Mouse (Mus musculus) c-Kit-positive CD71-positive TER-119-positive erythroid progenitor cells, embryonic 14.5 days (primary cell): Measurements from ENCODE around the gene Ptpn5.

Experiments
- DNase-seq: peaks from one replicate; pipeline ENCODE4 v3.0.0-alpha.2; 2013; ENCODE audit warnings: low spot score

Ptpn5 gene

GRCm38 (mm10) chr7:47056273-47056672 is 77.2 kb downstream of the Ptpn5 start:
- DNase-seq = no peak

- no peak for DNase-seq
Observed at GRCm38 (mm10) chr7:47055744-47056143, 77.7 kb downstream of the Ptpn5 start.

- no peak for DNase-seq
Observed at GRCm38 (mm10) chr7:47054666-47055065, 78.8 kb downstream of the Ptpn5 start.

GRCm38 (mm10) chr7:47053287-47053686 is 80.2 kb downstream of the Ptpn5 start:
- DNase-seq = no peak

- DNase-seq = no peak
Observed at GRCm38 (mm10) chr7:47052276-47052675, 81.2 kb downstream of the Ptpn5 start.

- DNase-seq = peak; percentile 3
Observed at GRCm38 (mm10) chr7:47051404-47052151, 81.9 kb downstream of the Ptpn5 start.

- DNase-seq = peak; percentile 5
Observed at GRCm38 (mm10) chr7:47050766-47051165, 82.7 kb downstream of the Ptpn5 start.

- peak; percentile 84 for DNase-seq
Observed at GRCm38 (mm10) chr7:47050366-47050765, 83.1 kb downstream of the Ptpn5 start, which contains the start of gene Tmem86a. Gene Tmem86a (plus strand): TSS chr7:47050601.

- no peak for DNase-seq
Observed at GRCm38 (mm10) chr7:47042823-47043490, 90.5 kb downstream of the Ptpn5 start.

- DNase-seq = no peak
Observed at GRCm38 (mm10) chr7:47042121-47042520, 91.4 kb downstream of the Ptpn5 start.

GRCm38 (mm10) chr7:47041706-47042105 is 91.8 kb downstream of the Ptpn5 start:
- no peak for DNase-seq

- no peak for DNase-seq
Observed at GRCm38 (mm10) chr7:47035426-47035825, 98.1 kb downstream of the Ptpn5 start.

GRCm38 (mm10) chr7:47034785-47035384 is 98.6 kb downstream of the Ptpn5 start:
- no peak for DNase-seq

GRCm38 (mm10) chr7:47031371-47031770 is 102.1 kb downstream of the Ptpn5 start:
- DNase-seq = no peak

GRCm38 (mm10) chr7:47030517-47031193 is 102.8 kb downstream of the Ptpn5 start:
- no peak for DNase-seq
